Mouse (Mus musculus) kidney, postnatal 4 days (tissue): ENCODE measurements around the gene Tmeff1.

ENCODE experiments used
- DNase-seq, 2 experiments: peaks; one replicate each; pipeline ENCODE4 v3.0.0; 2021; ENCODE audit warnings: mixed read lengths in 2 of 2

The Tmeff1 gene

GRCm38 (mm10) chr4:48576361-48576760, 8.6 kb upstream of the Tmeff1 start:
- DNase-seq: no peak

GRCm38 (mm10) chr4:48577831-48578230, 7.1 kb upstream of the Tmeff1 start:
- no peak for DNase-seq

- no peak for DNase-seq
These were observed 6.6 kb upstream of the Tmeff1 start for GRCm38 (mm10) chr4:48578399-48578798.

- no peak for DNase-seq
These were observed 5.4 kb upstream of the Tmeff1 start for GRCm38 (mm10) chr4:48579475-48580110.

- no peak for DNase-seq
These were observed 3.8 kb upstream of the Tmeff1 start for GRCm38 (mm10) chr4:48581201-48581600.

- DNase-seq: no peak
These were observed 3.0 kb upstream of the Tmeff1 start for GRCm38 (mm10) chr4:48581993-48582392.

GRCm38 (mm10) chr4:48582941-48583340, 2.0 kb upstream of the Tmeff1 start:
- peak in 1 of 2 experiments; percentile 9 for DNase-seq

- peak; percentile 67 to 79 for DNase-seq
These were observed 496 bp downstream of the Tmeff1 start for GRCm38 (mm10) chr4:48585241-48586098.

- peak; percentile 59 to 72 for DNase-seq
These were observed 1.3 kb downstream of the Tmeff1 start for GRCm38 (mm10) chr4:48586099-48586821.

- DNase-seq: no peak
These were observed 2.6 kb downstream of the Tmeff1 start for GRCm38 (mm10) chr4:48587526-48587925.

GRCm38 (mm10) chr4:48588576-48588975, 3.6 kb downstream of the Tmeff1 start:
- DNase-seq: no peak

- DNase-seq: no peak
These were observed 5.9 kb downstream of the Tmeff1 start for GRCm38 (mm10) chr4:48590862-48591261.

- DNase-seq: no peak
These were observed 6.4 kb downstream of the Tmeff1 start for GRCm38 (mm10) chr4:48591390-48591789.

- DNase-seq: peak; percentile 8 to 33
These were observed 7.4 kb downstream of the Tmeff1 start for GRCm38 (mm10) chr4:48592328-48592727.

GRCm38 (mm10) chr4:48592844-48593243, 7.9 kb downstream of the Tmeff1 start:
- DNase-seq: no peak

GRCm38 (mm10) chr4:48596111-48596510, 11.1 kb downstream of the Tmeff1 start:
- no peak for DNase-seq

GRCm38 (mm10) chr4:48605650-48606049, 20.7 kb downstream of the Tmeff1 start:
- no peak for DNase-seq

GRCm38 (mm10) chr4:48609485-48609884, 24.5 kb downstream of the Tmeff1 start:
- no peak for DNase-seq

GRCm38 (mm10) chr4:48610251-48610650, 25.3 kb downstream of the Tmeff1 start:
- DNase-seq: no peak

- DNase-seq: no peak
These were observed 30.5 kb downstream of the Tmeff1 start for GRCm38 (mm10) chr4:48615483-48615882.

GRCm38 (mm10) chr4:48617201-48617600, 32.2 kb downstream of the Tmeff1 start:
- no peak for DNase-seq

- DNase-seq: no peak
These were observed 35.1 kb downstream of the Tmeff1 start for GRCm38 (mm10) chr4:48620121-48620520.

- no peak for DNase-seq
These were observed 37.3 kb downstream of the Tmeff1 start for GRCm38 (mm10) chr4:48622246-48622645.

- no peak for DNase-seq
These were observed 38.0 kb downstream of the Tmeff1 start for GRCm38 (mm10) chr4:48622946-48623345.
